Mouse (Mus musculus): Measurements from ENCODE around the gene Rbfox1.
A peak's percentile ranks its signal among the peaks of the same experiment; 100 is the strongest.

Gene Rbfox1

DNA sequence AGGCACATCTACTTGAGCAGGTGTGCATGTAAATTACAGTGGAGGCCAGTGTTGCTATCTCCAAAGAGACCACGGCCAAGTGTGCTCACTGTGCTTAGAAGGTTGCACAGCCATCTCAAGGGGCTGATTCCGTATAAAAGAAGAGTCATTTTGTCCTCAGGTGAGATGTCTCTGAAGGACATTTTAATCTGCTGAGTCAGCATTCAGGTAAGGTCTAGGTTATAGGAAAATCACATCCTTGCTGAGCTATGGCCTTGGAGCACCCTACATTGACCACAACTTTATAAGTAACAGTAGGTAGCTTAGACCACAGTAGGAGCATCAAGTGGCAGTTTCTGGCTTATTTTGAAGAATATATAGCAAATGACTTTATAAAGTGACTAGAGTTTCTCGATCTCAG is 848.3 kb downstream of the Rbfox1 start:
- DNase-seq: no peak

GRCm38 (mm10) chr16:6736566-6736965 is 851.4 kb downstream of the Rbfox1 start:
- DNase-seq: no peak

GRCm38 (mm10) chr16:6736998-6737397 is 851.8 kb downstream of the Rbfox1 start:
- DNase-seq: no peak

- DNase-seq: no peak
These were observed 861.0 kb downstream of the Rbfox1 start for GRCm38 (mm10) chr16:6746116-6746515.

DNA sequence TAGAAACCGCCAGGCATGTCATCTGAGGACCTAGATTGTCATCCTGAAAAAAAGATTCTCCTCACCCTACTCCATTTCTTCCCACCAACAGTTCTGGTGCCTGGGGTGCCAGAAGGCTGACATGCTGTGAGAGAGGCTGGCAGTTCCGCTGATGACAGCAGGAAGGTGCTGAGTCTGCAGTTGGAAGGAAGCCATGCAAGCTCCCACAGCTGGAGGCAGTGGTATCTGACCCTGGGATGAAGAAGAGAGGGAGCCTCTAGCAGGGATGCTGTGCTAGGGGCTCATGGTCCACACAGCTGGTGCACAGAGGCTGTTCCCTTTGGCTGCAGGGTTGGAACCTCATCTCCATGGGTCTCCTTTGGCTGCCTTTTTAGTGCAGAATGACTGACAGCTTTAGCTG is 865.3 kb downstream of the Rbfox1 start:
- DNase-seq: no peak

GRCm38 (mm10) chr16:6754847-6755246 is 869.7 kb downstream of the Rbfox1 start:
- DNase-seq: no peak

GRCm38 (mm10) chr16:6769495-6770237 is 884.5 kb downstream of the Rbfox1 start:
- no peak for DNase-seq

- no peak for DNase-seq
These were observed 892.5 kb downstream of the Rbfox1 start for GRCm38 (mm10) chr16:6777506-6778185.

DNA sequence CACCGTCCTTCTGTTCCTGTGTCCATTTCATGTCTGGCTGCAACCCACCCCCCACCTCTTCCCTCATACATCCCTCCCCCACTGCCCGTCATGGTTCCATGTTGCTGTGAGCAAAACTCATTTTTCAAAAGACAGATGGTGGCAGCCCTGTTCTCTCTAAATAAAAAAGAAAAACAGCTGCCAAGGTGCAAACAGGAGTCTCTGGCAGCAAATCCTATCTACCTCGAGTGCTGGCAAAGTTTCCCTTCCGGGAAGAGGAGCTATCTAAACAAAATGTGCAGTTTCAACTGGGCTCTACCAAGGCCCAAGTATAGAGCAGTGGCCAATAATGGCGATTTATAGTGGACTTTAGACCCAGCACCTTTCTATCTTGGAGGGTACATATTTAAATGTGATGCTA is 899.0 kb downstream of the Rbfox1 start:
- DNase-seq: no peak

DNA sequence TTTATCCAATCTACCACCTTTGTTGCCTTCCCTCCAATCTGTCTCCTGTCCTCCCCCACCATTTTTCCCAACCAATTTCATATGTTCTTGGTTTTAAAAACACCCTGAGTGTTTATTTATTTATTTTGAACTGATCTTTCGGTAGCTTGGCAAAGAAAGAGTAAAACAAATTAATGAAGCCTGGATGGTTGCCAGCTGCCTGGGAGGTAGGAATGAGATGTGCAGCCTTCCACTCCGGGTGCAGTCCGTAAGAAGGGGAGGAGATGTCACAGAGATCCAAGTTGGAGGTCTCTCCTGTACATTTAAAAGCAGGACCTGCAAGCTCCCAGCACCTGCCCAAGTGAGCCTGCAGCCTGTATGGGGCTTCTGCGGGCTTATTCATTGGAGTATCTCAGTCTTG is 899.9 kb downstream of the Rbfox1 start:
- DNase-seq: no peak

- no peak for DNase-seq
These were observed 906.1 kb downstream of the Rbfox1 start for GRCm38 (mm10) chr16:6791218-6791617.

- no peak for DNase-seq
These were observed 906.5 kb downstream of the Rbfox1 start for GRCm38 (mm10) chr16:6791655-6792054.

DNA sequence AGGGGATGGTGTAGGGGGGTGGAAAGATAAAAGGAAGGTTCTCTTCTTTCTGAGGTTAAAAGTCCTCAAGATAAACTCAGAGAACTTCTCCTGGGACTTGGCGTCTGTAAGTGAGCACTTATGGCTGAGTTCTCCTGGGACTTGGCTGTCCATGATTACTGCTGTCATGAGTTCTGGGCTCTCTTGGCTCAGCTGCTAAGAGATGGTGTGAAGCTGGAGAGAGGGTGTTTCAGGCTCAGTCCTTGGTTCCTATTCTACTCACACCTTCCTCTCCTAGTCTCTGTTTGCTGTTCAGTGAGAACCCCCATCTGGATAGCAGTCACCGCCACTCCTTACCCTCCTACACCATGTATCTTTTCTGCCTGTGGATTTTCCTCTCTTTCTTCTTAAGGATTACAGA is 921.1 kb downstream of the Rbfox1 start:
- DNase-seq: no peak

- DNase-seq: no peak
These were observed 922.7 kb downstream of the Rbfox1 start for GRCm38 (mm10) chr16:6807835-6808234.

DNA sequence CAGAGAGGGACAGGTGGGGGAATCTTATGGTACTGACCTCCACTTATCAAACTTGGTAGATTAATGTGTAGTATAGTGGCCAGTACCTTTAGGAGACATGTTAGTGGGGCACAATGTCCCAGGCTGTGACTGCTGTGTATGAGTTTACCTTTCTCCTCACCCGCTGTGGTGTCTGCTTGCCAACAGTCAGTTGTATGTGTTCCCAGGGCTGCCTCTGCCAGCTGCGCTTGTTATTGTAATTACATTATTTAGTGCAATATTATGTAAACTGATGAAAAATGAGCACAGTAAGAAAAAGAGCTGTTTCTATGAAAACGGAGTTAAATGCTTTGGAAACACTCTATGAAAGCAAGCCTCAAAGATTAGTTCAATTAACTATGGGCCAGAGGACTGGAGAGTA is 928.7 kb downstream of the Rbfox1 start:
- no peak for DNase-seq

GRCm38 (mm10) chr16:6821741-6822140 is 936.6 kb downstream of the Rbfox1 start:
- no peak for DNase-seq

DNA sequence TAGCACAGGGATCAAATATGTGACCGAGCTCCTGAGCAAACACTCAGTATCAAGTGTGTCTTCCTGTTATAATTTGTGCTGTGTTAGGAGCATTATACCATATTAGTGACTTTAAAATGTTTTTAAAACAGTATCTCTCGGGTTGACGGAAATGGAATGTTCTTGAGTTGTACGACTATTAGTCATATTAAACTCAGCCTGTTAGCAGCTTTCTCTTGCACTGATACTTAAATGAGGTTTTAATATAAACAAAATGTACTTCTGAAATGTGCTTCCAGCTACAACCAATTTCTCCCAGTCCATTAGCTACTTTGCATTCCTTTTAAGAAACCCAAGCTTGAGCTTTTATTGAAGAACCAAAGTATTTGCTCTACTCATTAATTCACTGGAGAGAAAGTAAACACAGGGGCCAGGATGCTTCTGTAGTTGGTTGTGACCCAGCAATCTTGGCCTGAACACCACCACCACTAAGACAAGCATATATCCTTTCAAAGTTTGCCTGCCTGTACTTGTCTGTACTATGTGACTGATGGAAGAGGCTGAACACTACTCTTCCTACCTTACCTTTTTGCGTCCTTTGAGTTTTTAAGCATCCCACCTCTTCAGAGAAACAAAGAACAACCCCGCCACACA is 944.9 kb downstream of the Rbfox1 start:
- DNase-seq: no peak

- no peak for DNase-seq
These were observed 948.3 kb downstream of the Rbfox1 start for GRCm38 (mm10) chr16:6833486-6833885.

DNA sequence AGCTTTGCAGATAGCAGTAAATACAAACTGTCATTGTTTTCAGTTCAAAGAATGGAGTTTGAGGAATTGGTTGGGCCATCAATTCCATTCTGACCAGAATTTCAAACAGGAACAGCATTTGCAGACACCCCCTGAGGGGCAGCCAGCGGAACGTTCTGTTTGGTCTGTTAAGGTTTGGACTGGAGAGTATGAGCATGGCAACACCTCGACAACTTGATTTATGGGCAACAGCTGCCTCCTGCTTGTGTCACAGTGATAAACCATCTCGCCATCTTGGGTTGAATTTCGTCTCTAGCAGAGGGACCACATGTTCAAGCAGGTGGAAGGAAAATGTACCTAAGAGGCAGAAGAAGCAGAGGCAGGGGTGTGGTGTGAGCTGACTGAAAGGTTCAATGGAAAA is 949.9 kb downstream of the Rbfox1 start:
- no peak for DNase-seq

GRCm38 (mm10) chr16:6839299-6839995 is 954.3 kb downstream of the Rbfox1 start:
- peak; percentile 1 for DNase-seq

- no peak for DNase-seq
These were observed 954.9 kb downstream of the Rbfox1 start for GRCm38 (mm10) chr16:6840007-6840406.

- DNase-seq: no peak
These were observed 955.3 kb downstream of the Rbfox1 start for GRCm38 (mm10) chr16:6840461-6840860.

DNA sequence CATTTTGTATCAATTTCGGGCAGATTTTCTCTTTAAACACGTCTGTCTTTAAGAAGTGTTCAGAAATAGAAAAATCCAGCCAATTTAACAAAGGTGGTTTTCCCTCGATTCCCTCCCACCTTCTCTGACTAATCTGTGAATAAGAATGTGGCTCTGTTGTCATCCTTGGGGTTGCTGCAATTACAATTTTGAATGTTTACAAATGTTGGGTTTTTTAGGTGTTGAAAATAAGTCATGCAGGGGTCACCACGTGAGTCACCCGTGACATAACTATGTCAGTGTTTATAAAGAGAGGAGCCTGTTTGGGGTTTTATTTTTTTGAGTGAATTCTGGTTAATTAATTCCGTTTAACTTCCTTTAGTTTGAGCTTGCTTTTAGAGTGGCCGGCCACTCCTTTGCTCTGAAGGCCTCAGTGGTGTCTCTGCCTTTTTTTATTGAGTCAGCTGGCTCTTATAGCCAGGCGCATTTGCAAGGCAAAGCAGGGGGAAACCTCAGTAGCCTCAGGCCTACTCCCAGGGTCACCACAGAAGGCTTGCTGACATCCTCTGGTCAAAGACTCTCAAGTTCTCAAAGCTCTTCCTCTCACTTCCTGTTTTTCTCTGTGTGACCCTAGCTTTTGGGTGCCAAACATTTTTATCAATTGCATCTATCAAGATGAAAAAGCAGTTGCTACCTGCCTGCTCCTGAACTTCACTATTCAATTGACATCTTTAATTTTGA is 957.1 kb downstream of the Rbfox1 start:
- no peak for DNase-seq

All from thymus, postnatal 25 days (tissue).